ENCODE assay signal across 13 mouse cellular contexts in genomic region chr6:92625923-92626322, GRCm38 (mm10).
A peak's percentile ranks its signal among the peaks of the same experiment; 100 is the strongest.
DNase-seq lines count a peak whose midpoint lies in the region; ATAC-seq and TF ChIP-seq lines count a peak whose summit lies in the region.
"Had no signal": no experiment of that assay in that cellular context is flagged by ENCODE, and none has a peak within 500 bp of the region (broad histone marks: within the 10 kb centered on the region; RNA-seq: fewer than 3 reads in every experiment).

No protein-coding gene starts in this region.

- no peak overlapping the region for H3K4me2 ChIP-seq in liver, embryonic 12.5 days
- H3K4me2 ChIP-seq: embryonic facial prominence, embryonic 12.5 days; forebrain, embryonic 13.5 days had no signal

- no peak overlapping the region for H3K27ac ChIP-seq in liver, adult 2 months (replicated peaks; ENCODE audit: insufficient read depth, low read depth, low read length)
- H3K27ac ChIP-seq in liver, embryonic 12.5 days, result no peak overlapping the region
- H3K27ac ChIP-seq: embryonic facial prominence, embryonic 12.5 days; forebrain, embryonic 13.5 days had no signal

- no peaks in the 10 kb centered on the region for H3K4me1 ChIP-seq in liver, adult 2 months (ENCODE audit: control insufficient read depth, insufficient read depth, low read length)
- no peaks in the 10 kb centered on the region for H3K4me1 ChIP-seq in liver, embryonic 12.5 days
- H3K4me1 ChIP-seq: embryonic facial prominence, embryonic 12.5 days; forebrain, embryonic 13.5 days had no signal

- no peak for TF ChIP-seq POLR2A in liver, adult 2 months (IDR thresholded peaks at IDR 0.05; ENCODE audit: extremely low read depth, insufficient read depth, low read length)

- 50% methylated on average over 1 of the region's 1 CpGs for WGBS in liver, adult 2 months
- WGBS in liver, embryonic 12.5 days (ENCODE audit: insufficient replicate concordance), result 56% methylated on average over 1 of the region's 1 CpGs

- H3K79me2 ChIP-seq in liver, adult 2 months (ENCODE audit: control insufficient read depth, insufficient read depth, low read length), result no peaks in the 10 kb centered on the region

- no peak for TF ChIP-seq CTCF in liver, adult 2 months (IDR thresholded peaks at IDR 0.05; ENCODE audit: low read depth, low read length)

- ATAC-seq in frontal cortex, adult (ENCODE audit: low TSS enrichment), result peak; percentile 35
- no peak for ATAC-seq in liver, embryonic 12.5 days
- ATAC-seq: forebrain, embryonic 13.5 days; liver, postnatal 0 days had no signal

- H3K9me3 ChIP-seq in liver, embryonic 12.5 days (replicated peaks), result no peaks in the 10 kb centered on the region
- H3K9me3 ChIP-seq: embryonic facial prominence, embryonic 12.5 days; forebrain, embryonic 13.5 days had no signal

- no peak overlapping the region for H3K4me3 ChIP-seq in liver, adult 2 months (ENCODE audit: insufficient read depth, low read depth, low read length)
- H3K4me3 ChIP-seq in liver, embryonic 12.5 days, result no peak overlapping the region
- H3K4me3 ChIP-seq: embryonic facial prominence, embryonic 12.5 days; forebrain, embryonic 13.5 days had no signal

- H3K27me3 ChIP-seq in liver, adult 2 months (ENCODE audit: control insufficient read depth, insufficient read depth, low read length), result no peaks in the 10 kb centered on the region
- H3K27me3 ChIP-seq in liver, embryonic 12.5 days (replicated peaks), result no peaks in the 10 kb centered on the region
- H3K27me3 ChIP-seq: embryonic facial prominence, embryonic 12.5 days; forebrain, embryonic 13.5 days had no signal

- no peak overlapping the region for H3K9ac ChIP-seq in liver, adult 2 months (ENCODE audit: low read depth, low read length)
- H3K9ac ChIP-seq in liver, embryonic 12.5 days, result no peak overlapping the region
- H3K9ac ChIP-seq: embryonic facial prominence, embryonic 12.5 days; forebrain, embryonic 13.5 days; liver, postnatal 0 days had no signal

- no peak for DNase-seq in frontal cortex, postnatal 14 days (ENCODE audit: low spot score in 2 of 2)
- peak; percentile 2 for DNase-seq in liver, adult 2 months (ENCODE audit: extremely low read depth, low read depth, low spot score)
- DNase-seq in heart, adult 9 months (ENCODE audit: low spot score in 2 of 2), result peak; percentile 9
- DNase-seq in heart, postnatal 4 days, result peak; percentile 38
- no peak for DNase-seq in thymus, postnatal 10 days (ENCODE audit: low spot score in 2 of 2)
- no peak for DNase-seq in kidney, adult 9 months
- DNase-seq: kidney, postnatal 25 days; liver, postnatal 0 days; retina, postnatal 1 day had no signal

- no peaks in the 10 kb centered on the region for H3K36me3 ChIP-seq in liver, adult 2 months (ENCODE audit: control insufficient read depth, insufficient read depth, low read length)
- H3K36me3 ChIP-seq in liver, embryonic 12.5 days, result no peaks in the 10 kb centered on the region
- H3K36me3 ChIP-seq: embryonic facial prominence, embryonic 12.5 days had no signal

Comparison
In these comparisons a context has a peak if more than half of its experiments do, and no peak if none do; other contexts are left out.
1. DNase-seq: peak in liver, adult 2 months (single experiment), heart, adult 9 months (2 of 2) and heart, postnatal 4 days (single experiment); none in frontal cortex, postnatal 14 days (0 of 2), thymus, postnatal 10 days (0 of 2) and kidney, adult 9 months (single experiment).